Mouse (Mus musculus): Measurements from ENCODE around the gene Scnn1b. TPM values are rescaled to one million over a fixed set of nuclear protein-coding genes. Genes with fewer than 3 reads are reported as not detected.
A peak's percentile ranks its signal among the peaks of the same experiment; 100 is the strongest.

Scnn1b gene
- polyA plus RNA-seq, 1 experiment: not detected

DNA sequence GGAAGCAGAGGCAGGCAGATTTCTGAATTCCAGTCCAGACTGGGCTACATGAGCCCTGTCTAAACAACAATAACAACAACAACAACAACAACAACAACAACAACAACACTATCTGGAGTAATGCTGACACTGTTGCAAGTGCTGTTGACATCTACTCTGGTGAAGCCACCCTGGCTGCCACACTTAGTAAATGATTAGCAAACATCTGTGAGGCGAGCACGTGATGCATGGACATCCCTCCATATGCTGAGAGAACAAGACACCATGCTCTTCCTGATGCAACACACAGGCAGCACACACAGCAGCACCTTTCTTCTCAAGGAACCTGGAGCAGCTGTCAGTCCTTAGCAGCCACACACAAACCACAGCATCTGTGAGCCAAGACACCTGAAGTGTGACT lies 63.0 kb downstream of the Scnn1b start:
- no peaks in the 10 kb centered on the region for H3K27me3 ChIP-seq (ENCODE audit: control insufficient read depth, insufficient read depth, insufficient read length)
- H3K4me3 ChIP-seq: no peak overlapping the region
- TF ChIP-seq POLR2A (IDR thresholded peaks at IDR 0.05; ENCODE audit: insufficient read length, low read depth): no peak
- no peak for TF ChIP-seq POLR2AphosphoS2 (IDR thresholded peaks at IDR 0.05; ENCODE audit: insufficient read length, low read depth)
- no peak for TF ChIP-seq MAX (IDR thresholded peaks at IDR 0.05; ENCODE audit: low read depth)
- no peak for TF ChIP-seq TCF3 (IDR thresholded peaks at IDR 0.05; ENCODE audit: insufficient read length, low read depth)
- no peak for TF ChIP-seq USF1 (IDR thresholded peaks at IDR 0.05; ENCODE audit: low read depth)
- TF ChIP-seq MYOG (IDR thresholded peaks at IDR 0.05; ENCODE audit: control insufficient read depth in 1 of 3, insufficient read depth in 1 of 3, insufficient read length in 2 of 3, low read depth in 2 of 3): no peak
- no peak for TF ChIP-seq E2F4 (IDR thresholded peaks at IDR 0.05; ENCODE audit: insufficient read depth)
- no peaks in the 10 kb centered on the region for H3K79me2 ChIP-seq (ENCODE audit: control insufficient read depth, insufficient read depth)
- H3ac ChIP-seq (ENCODE audit: control insufficient read depth, insufficient read length): no peak overlapping the region
- no peaks in the 10 kb centered on the region for H3K36me3 ChIP-seq (ENCODE audit: control insufficient read depth, insufficient read depth)
- H3K4me2 ChIP-seq (ENCODE audit: low read depth): no peak overlapping the region

DNA sequence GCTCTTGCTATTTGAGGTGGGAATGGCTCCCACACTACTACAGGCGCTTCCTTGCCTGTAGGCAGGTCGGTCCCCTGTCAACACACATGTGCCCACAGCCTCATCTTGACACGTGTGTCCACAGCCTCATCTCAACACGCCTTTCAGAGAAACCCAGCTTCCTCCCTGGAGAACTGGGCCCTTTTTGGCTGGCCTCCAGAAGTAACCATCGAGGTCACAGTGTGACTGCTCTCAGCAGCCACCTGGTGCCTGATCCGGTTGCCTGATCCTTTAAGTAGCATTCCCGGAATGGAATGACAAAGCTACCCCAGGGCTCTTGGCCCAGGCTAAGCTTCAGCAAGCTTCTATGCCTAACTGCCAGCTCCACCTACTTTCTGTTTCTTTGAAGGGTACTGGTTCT lies 66.4 kb downstream of the Scnn1b start:
- H3K4me3 ChIP-seq: no peak overlapping the region
- no peaks in the 10 kb centered on the region for H3K27me3 ChIP-seq (ENCODE audit: control insufficient read depth, insufficient read depth, insufficient read length)
- no peak overlapping the region for H3K4me2 ChIP-seq (ENCODE audit: low read depth)
- no peaks in the 10 kb centered on the region for H3K79me2 ChIP-seq (ENCODE audit: control insufficient read depth, insufficient read depth)
- TF ChIP-seq CEBPB (IDR thresholded peaks at IDR 0.05; ENCODE audit: insufficient read depth, poor library complexity, severe bottlenecking) (no peak), REST (IDR thresholded peaks at IDR 0.05; ENCODE audit: insufficient read depth, insufficient read length) (no peak), MYOG (IDR thresholded peaks at IDR 0.05; ENCODE audit: control insufficient read depth in 1 of 3, insufficient read depth in 1 of 3, insufficient read length in 2 of 3, low read depth in 2 of 3) (no peak), MYOD1 (IDR thresholded peaks at IDR 0.05; ENCODE audit: control insufficient read depth in 1 of 3, insufficient read length in 2 of 3, low read depth in 2 of 3) (peak in 1 of 3 experiments; percentile 14)
- H3K36me3 ChIP-seq (ENCODE audit: control insufficient read depth, insufficient read depth): no peaks in the 10 kb centered on the region
- no peak overlapping the region for H3ac ChIP-seq (ENCODE audit: control insufficient read depth, insufficient read length)

DNA sequence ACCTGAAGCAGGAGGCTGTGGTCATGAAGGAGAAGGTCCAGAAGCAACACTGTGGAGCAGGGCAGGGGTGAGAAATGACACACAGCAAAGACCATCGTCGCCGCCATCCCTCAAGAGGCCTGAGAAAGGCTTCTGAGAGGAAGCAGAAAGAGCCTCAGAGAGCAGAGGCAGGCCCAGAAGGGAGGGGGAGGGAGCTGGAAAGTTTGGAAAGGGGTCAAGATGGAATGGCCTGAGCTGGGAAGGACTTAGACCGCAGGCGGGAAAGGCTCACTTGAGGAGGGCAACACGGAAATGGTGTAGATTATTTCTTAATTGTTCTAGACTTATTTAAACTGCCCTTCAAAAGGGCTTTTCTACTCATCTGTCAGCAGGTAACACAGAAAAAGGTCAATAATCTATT lies 68.8 kb downstream of the Scnn1b start:
- H3K4me3 ChIP-seq: no peak overlapping the region

DNA sequence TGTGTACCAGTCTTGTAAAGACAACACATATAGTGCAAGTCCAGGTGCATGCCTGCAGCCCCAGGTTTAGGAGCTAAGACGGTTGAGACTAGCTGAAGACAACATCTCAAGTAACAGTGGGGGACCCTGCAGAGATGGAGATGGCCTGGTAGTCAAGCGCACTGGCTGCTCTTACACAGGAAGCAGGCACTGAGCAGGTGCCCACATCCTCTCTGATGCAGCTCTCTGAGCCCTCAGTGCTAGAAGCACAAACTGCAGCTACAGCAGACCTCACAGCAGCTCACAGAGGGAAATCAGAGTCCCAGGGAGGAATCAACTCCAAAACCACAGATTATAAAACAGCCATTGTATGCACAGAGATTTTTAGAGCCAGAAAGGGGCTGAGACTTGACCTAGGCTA lies 69.5 kb downstream of the Scnn1b start:
- TF ChIP-seq MAX (IDR thresholded peaks at IDR 0.05; ENCODE audit: low read depth): no peak
- no peak for TF ChIP-seq USF1 (IDR thresholded peaks at IDR 0.05; ENCODE audit: low read depth)
- TF ChIP-seq E2F4 (IDR thresholded peaks at IDR 0.05; ENCODE audit: insufficient read depth): no peak
- no peak for TF ChIP-seq POLR2AphosphoS2 (IDR thresholded peaks at IDR 0.05; ENCODE audit: insufficient read length, low read depth)
- TF ChIP-seq SRF (IDR thresholded peaks at IDR 0.05; ENCODE audit: control insufficient read depth, insufficient read length, low read depth): no peak
- TF ChIP-seq MYOD1 (IDR thresholded peaks at IDR 0.05; ENCODE audit: control insufficient read depth in 1 of 3, insufficient read length in 2 of 3, low read depth in 2 of 3): no peak
- no peak for TF ChIP-seq TCF3 (IDR thresholded peaks at IDR 0.05; ENCODE audit: insufficient read length, low read depth)
- no peak for TF ChIP-seq MYOG (IDR thresholded peaks at IDR 0.05; ENCODE audit: control insufficient read depth in 1 of 3, insufficient read depth in 1 of 3, insufficient read length in 2 of 3, low read depth in 2 of 3)
- H3ac ChIP-seq (ENCODE audit: control insufficient read depth, insufficient read length): no peak overlapping the region

More for the DNA sequence above, 68.8 kb downstream of the Scnn1b start:
- Histone ChIP-seq H3K79me2 (ENCODE audit: control insufficient read depth, insufficient read depth) (no peaks in the 10 kb centered on the region), H3K4me2 (ENCODE audit: low read depth) (no peak overlapping the region), H3ac (ENCODE audit: control insufficient read depth, insufficient read length) (no peak overlapping the region), H3K36me3 (ENCODE audit: control insufficient read depth, insufficient read depth) (no peaks in the 10 kb centered on the region), H3K27me3 (ENCODE audit: control insufficient read depth, insufficient read depth, insufficient read length) (no peaks in the 10 kb centered on the region)
- TF ChIP-seq TCF3 (IDR thresholded peaks at IDR 0.05; ENCODE audit: insufficient read length, low read depth): no peak

DNA sequence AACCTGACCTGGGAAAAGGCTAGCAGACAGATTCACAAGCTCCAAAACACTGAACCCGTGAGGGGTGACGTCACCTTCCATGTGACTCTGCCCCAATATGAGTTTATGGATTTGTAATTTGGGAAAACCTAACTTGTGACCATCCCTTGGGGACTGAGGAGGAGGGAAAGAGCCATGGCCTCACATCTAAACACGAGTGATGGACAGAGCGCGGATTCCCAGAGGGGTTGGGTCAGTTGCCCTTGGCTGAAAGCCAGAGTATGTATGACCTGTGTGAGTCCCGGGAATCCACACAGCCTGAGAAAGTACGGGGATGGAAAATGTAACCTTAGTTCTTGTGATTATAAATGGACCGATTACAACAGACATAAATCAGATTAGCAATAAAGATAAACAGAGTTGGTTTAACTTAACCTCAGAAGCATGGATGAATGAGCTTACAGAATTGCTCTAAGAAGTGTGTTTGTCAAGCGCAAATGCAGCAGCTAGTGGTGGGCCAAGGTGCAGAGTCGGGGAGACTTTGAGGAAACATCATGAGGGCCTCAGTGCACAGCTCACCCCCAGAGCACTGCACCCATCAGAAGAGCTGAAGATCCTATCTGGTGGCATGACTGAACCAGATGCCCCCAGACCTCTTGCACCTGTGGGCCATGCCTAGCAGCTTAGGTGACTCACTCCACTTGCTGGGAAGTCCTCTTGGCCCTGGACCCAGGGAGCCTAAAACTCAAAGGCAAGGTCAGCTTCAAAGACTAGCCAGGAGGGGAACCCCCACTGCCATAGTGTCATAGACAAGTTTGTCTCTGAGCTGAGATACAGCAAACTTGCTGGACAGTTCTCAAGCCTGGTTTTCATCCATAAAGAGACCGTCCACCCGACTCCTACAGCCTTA lies 71.3 kb downstream of the Scnn1b start:
- Histone ChIP-seq H3K4me3 (no peak overlapping the region), H3K4me2 (ENCODE audit: low read depth) (no peak overlapping the region), H3K79me2 (ENCODE audit: control insufficient read depth, insufficient read depth) (no peaks in the 10 kb centered on the region), H3K36me3 (ENCODE audit: control insufficient read depth, insufficient read depth) (no peaks in the 10 kb centered on the region), H3ac (ENCODE audit: control insufficient read depth, insufficient read length) (no peak overlapping the region), H3K27me3 (ENCODE audit: control insufficient read depth, insufficient read depth, insufficient read length) (no peaks in the 10 kb centered on the region)
- TF ChIP-seq TCF3 (IDR thresholded peaks at IDR 0.05; ENCODE audit: insufficient read length, low read depth) (no peak), USF1 (IDR thresholded peaks at IDR 0.05; ENCODE audit: low read depth) (no peak), SRF (IDR thresholded peaks at IDR 0.05; ENCODE audit: control insufficient read depth, insufficient read length, low read depth) (no peak), TCF12 (IDR thresholded peaks at IDR 0.05; ENCODE audit: insufficient read depth, poor library complexity, severe bottlenecking) (no peak), MYOD1 (IDR thresholded peaks at IDR 0.05; ENCODE audit: control insufficient read depth in 1 of 3, insufficient read length in 2 of 3, low read depth in 2 of 3) (no peak)

More for the DNA sequence above, 69.5 kb downstream of the Scnn1b start:
- Histone ChIP-seq H3K4me3 (no peak overlapping the region), H3K4me2 (ENCODE audit: low read depth) (no peak overlapping the region), H3K79me2 (ENCODE audit: control insufficient read depth, insufficient read depth) (no peaks in the 10 kb centered on the region), H3K27me3 (ENCODE audit: control insufficient read depth, insufficient read depth, insufficient read length) (no peaks in the 10 kb centered on the region), H3K36me3 (ENCODE audit: control insufficient read depth, insufficient read depth) (no peaks in the 10 kb centered on the region)

Measured in myocyte (in vitro differentiated cells).